Mouse (Mus musculus) adrenal gland, postnatal 10 days (tissue): ENCODE data around the gene Aph1a. TPM values are rescaled to one million over a fixed set of nuclear protein-coding genes. Genes with fewer than 3 reads are reported as not detected.
"Not testable (repeated sequence)": the region's sequence is repeated elsewhere in the genome, so short reads cannot be mapped to it uniquely, and the experiment has no call there.

ENCODE experiments used
- DNase-seq: peaks from one replicate; pipeline ENCODE4 v3.0.0; 2021; ENCODE audit warnings: mixed read lengths
- long read RNA-seq, 2 experiments: library from polyadenylated mRNA; stranded (forward); transcript quantifications; one replicate each; pipeline ENCODE4 v2.0.0; 2021
- total RNA-seq, 2 experiments: library from RNA; stranded (reverse); gene quantifications; 2 replicates each; pipeline ENCODE4 v1.2.3; 2021

The Aph1a gene
- total RNA-seq: 100 to 1,000 TPM; 167 to 171 TPM
- long read RNA-seq, experiment 1, transcript Aph1a-202 (7 exons, 1,601 nt): major isoform, 48 of 114 reads
- long read RNA-seq, experiment 1, transcript Aph1a-201 (6 exons, 2,863 nt): minor isoform, 17 of 114 reads
- long read RNA-seq, experiment 1, partial matches to known transcripts: 42 of 114 reads
- long read RNA-seq, experiment 1, other reads (novel, unspliced or antisense): 7 of 114 reads
- long read RNA-seq, experiment 2, transcript Aph1a-202 (7 exons, 1,601 nt): major isoform, 11 of 30 reads
- long read RNA-seq, experiment 2, transcript Aph1a-201 (6 exons, 2,863 nt): minor isoform, 8 of 30 reads
- long read RNA-seq, experiment 2, partial matches to known transcripts: 1 of 30 reads
- long read RNA-seq, experiment 2, other reads (novel, unspliced or antisense): 10 of 30 reads

- DNase-seq: peak; percentile 96
Measured at GRCm38 (mm10) chr3:95893606-95894316, at the start of gene Aph1a. Gene Aph1a, plus strand, starts transcription at chr3:95893969.

- DNase-seq: no peak
Measured at GRCm38 (mm10) chr3:95850611-95851010, 43.2 kb upstream of the Aph1a start.

GRCm38 (mm10) chr3:95851317-95851716 lies 42.5 kb upstream of the Aph1a start:
- no peak for DNase-seq

GRCm38 (mm10) chr3:95855502-95856089 lies 38.2 kb upstream of the Aph1a start, which contains the start of gene Prpf3:
Gene Prpf3, minus strand, starts transcription at chr3:95855885.
- DNase-seq: peak; percentile 98

DNA sequence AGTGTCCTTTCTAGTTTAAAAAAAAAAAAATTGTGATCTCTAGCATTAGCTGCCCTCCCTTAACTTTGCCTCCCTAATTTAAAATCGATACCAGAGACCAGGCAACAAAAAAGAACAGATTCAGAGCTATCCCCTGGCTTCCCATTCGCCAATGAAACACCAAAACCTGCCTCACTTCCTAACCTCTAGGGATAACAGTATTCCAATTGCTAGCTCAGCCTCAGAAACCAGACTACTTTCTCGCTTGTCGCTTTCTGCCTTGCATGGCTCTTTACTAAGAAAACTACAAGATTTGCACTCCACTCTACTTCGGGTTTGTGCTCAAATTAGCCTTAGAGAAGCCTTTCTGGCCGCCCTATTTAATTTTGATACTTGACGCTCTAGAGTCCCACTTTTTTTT lies 37.7 kb upstream of the Aph1a start:
- no peak for DNase-seq

DNA sequence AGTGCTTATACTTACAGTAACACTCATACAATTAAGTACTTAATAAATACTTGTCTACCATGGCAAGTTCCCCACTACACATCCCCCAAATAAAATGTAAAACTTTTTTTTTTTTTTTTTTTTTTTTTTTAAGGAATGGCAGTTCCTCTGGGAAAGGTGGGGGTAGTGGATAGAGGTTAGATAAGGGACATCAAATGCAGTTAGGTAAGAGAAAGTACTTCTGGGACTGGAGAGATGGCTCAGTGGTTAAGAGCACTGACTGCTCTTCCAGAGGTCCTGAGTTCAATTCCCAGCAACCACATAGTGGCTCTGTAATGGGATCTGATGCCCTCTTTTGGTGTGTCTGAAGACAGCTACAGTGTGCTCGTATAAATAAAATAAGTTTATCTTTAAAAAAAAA lies 36.7 kb upstream of the Aph1a start:
- DNase-seq: not testable (repeated sequence)

- not testable (repeated sequence) for DNase-seq
Measured at GRCm38 (mm10) chr3:95858278-95858677, 35.5 kb upstream of the Aph1a start.

GRCm38 (mm10) chr3:95860323-95860722 lies 33.4 kb upstream of the Aph1a start:
- no peak for DNase-seq

DNA sequence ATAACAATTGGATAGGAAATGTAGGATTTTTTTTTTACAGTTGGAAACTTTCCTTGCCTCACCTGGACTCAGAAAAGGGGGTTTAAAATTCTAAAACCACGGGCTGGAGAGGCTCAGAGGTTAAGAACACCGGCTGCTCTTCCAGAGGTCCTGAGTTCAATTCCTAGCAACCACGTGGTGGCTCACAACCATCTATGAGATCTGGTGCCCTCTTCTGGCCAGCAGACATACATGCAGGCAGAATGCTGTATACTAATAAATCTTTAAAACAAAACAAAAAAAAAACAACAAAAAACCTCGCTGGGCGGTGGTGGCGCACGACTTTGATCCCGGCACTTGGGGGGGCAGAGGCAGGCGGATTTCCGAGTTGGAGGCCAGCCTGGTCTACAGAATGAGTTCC lies 32.6 kb upstream of the Aph1a start:
- no peak for DNase-seq

DNA sequence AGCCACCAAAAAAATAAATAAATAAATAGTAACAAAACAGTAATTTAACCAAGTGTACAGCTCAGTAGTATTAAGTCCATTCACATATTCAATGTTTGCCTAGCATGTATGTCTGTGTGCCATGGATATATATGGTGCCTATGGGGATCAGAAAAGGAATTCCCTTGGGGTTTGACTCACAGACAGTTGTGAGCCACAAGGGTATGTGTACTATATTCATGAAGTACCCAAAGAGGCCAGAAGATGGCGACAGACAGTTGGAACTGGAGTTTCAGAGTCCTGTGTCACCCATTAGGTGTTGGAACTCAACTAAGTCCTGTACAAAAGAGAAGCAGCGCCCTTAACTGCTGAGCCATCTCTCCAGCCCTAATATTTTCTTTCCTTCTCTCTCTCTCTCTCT lies 32.0 kb upstream of the Aph1a start:
- peak; percentile 83 for DNase-seq

DNA sequence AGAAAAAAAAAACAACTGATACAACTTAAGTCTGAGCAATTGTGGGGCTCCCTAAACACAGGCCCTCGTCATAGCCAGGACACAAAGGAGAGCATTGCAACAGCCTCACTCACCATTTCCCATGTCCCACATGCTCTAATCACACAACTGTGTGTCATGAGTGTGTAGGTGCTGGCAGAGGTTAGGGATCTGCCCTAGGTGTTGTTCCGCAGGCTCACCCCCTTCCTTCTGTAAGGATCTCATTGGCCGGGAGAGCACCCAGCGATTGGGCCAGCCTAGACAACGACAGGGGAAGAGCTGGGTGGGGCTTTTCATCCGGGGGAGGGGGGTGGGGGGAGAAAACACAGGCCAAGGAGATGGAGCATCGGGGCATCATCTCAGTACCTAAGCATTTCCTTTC lies 30.2 kb upstream of the Aph1a start:
- DNase-seq: no peak

DNA sequence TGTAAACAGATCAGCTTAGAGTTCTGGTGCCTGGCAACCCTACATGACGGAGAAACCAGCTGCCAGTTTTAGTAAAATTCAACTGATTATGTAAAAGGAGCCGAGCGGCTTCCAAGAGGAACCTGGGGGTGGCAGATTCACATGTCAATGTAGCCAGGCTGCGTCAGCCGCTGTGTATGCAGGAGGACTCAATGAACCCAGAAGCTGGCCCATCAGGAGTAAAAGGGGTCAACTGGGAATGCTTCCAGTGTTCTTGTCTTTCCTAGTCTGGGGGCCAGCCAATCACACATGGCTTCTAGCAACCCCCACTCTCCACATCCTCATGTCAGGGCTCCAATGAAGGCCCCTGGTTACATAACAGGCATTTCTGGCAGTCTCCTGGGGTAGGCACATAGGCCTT lies 28.7 kb upstream of the Aph1a start:
- DNase-seq: no peak

DNA sequence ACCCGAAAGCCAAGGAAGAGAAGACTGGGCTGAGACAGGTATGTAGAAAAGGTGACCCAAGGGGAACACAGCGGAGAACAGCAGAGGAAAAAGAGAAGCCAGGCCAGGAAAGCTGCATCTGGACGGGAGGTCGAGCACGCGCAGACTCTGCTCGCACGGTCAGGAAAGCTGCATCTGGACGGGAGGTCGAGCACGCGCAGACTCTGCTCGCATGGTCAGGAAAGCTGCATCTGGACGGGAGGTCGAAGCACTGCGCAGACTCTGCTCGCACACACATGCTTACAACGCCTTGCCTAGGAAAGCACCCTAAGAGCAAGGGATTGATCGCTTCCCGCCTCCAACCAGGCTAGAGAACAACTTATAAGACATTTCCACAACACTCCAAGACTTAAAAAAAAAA lies 28.2 kb upstream of the Aph1a start:
- DNase-seq: no peak

DNA sequence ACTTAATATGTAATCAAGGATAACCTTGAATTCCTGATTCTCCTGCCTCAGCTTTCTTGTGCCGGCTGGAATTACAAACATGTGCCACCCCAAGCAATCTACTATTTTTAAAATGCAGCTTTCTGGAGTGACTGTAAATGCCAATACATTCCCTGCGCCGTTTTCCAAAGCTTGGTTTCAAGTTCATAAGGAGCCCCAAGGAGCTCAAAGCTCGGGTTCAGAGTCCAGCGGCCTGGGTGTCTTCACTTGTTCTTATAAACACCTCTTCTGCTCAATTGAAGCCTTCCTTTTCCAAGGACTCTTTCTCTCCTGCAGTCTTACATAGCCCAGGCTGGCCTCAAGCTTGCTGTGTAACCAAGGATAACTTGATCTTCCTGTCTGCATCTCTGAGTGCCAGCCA lies 27.7 kb upstream of the Aph1a start:
- no peak for DNase-seq

GRCm38 (mm10) chr3:95867408-95867807 lies 26.4 kb upstream of the Aph1a start:
- DNase-seq: no peak

- DNase-seq: no peak
Measured at GRCm38 (mm10) chr3:95870976-95871375, 22.8 kb upstream of the Aph1a start.

GRCm38 (mm10) chr3:95871392-95871867 lies 22.3 kb upstream of the Aph1a start, which contains the start of gene Mrps21:
Gene Mrps21, minus strand, starts transcription at chr3:95871519.
- DNase-seq: peak; percentile 94

GRCm38 (mm10) chr3:95872048-95872447 lies 21.7 kb upstream of the Aph1a start:
- no peak for DNase-seq

- DNase-seq: no peak
Measured at GRCm38 (mm10) chr3:95879063-95879462, 14.7 kb upstream of the Aph1a start.

- DNase-seq: peak; percentile 94
Measured at GRCm38 (mm10) chr3:95881979-95882815, 11.6 kb upstream of the Aph1a start, which contains the start of gene Ciart. Gene Ciart, minus strand, starts transcription at chr3:95882251.

GRCm38 (mm10) chr3:95882816-95883425 lies 10.8 kb upstream of the Aph1a start:
- peak; percentile 83 for DNase-seq
